Mouse (Mus musculus): ENCODE measurements at regions not wholly inside any gene's neighbourhood (a gene's known extent, or its start where the extent isn't known, plus 50 kb on each side); places are given as distances from the start of the nearest gene placed in this dataset.

DNA sequence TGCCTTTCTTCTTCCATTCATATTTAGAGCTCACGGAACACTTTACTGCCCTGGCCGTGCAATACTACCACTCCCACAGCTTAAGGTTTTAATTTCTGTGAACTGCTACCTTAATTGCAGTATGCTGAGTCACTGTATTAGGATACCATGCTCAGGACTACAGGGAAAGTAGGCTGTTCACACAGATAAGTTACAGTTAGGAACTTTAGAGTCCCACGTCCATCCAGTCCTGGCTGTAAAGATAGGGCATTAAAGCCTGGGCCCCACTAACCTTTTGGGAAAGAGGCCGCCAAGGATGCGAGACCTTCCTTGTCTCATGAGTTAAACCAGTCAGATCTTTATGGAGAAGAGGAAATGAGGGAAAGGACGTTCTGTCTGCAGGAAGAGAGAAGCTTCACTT is 574.6 kb downstream of the Stpg2 start:
- ATAC-seq (replicated peaks; ENCODE audit: poor library complexity), result no peak

DNA sequence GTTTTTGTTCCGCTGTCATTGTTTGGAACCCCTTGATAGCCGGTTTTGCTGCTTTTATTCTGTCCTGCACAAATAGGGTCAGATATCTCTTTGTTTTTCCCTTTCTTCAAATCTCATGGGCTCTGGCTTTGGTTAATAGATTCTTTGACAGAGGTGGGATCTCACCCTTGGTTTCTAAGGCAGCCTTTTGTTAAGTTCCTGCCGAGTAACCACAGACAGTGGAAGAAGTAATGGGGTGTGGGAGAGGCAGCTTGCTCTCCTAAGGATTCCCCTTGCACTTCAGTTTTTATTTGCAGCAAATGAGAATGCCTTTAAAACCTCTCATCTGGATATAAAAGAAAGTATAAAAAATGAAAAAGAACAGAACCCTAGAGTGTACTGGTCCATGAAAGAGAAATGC is 577.9 kb downstream of the Stpg2 start:
- no peak for ATAC-seq (replicated peaks; ENCODE audit: poor library complexity)

DNA sequence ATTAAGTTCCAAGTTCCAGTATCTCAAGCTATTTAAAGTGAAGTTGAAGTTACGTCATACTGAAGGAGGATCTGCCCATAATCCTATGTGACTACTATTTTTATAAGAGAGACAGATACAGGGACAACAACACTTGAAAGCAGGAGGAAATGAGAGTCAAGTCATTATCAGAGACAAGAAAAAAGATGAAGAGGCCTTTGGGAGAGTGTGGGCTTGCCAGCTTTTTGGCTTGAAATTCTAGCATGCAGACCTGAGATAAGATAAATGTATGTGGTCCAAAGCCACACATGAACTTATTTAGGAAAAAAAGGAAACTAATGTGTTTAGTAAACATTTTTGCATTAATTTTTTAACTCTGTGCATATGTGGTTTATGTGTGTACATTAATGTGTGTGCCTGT is 581.0 kb downstream of the Stpg2 start:
- ATAC-seq (replicated peaks; ENCODE audit: poor library complexity), result peak; percentile 76

DNA sequence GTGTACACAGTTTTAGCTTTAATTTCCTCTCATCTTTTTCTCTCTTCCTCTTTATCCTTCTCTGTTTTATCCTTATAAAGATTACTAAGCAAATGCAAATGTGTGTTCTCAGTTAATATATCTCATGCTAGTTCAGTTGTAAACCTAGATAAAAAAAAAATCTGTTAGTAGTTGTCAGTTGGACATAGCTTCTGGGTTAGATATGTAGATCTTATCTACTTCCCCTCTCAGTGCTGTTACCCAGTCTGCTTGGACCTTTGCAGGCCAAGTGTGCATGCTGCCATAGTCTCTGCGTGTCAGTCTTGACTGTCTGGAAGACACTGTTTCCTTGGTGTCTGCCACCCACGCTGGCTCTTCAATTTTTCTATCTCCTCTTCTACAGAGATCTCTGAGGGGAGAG is 583.4 kb downstream of the Stpg2 start:
- peak; percentile 59 for ATAC-seq (replicated peaks; ENCODE audit: poor library complexity)

DNA sequence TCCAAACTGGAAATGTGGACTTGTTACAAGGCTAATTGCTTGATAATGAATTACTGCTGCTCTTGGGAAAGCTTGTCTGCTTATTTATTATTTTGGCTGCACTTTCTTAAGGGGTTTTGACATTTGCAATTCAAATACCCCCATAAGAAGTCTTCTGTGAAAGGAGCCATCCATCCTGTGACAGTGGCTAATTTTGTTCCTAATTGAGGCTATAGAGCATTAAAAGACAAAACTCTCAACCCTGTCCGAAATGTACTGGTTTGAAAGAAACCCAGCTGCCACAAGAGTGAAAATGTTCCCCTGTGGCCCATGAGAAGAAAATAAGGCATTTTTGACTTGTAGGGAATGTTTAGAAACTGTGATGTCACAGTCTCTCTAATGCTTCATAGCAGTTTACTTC is 591.2 kb downstream of the Stpg2 start:
- no peak for ATAC-seq (replicated peaks; ENCODE audit: poor library complexity)

- ATAC-seq (replicated peaks; ENCODE audit: poor library complexity), result no peak
These were observed 593.6 kb downstream of the Stpg2 start for GRCm38 (mm10) chr3:139799059-139799458.

DNA sequence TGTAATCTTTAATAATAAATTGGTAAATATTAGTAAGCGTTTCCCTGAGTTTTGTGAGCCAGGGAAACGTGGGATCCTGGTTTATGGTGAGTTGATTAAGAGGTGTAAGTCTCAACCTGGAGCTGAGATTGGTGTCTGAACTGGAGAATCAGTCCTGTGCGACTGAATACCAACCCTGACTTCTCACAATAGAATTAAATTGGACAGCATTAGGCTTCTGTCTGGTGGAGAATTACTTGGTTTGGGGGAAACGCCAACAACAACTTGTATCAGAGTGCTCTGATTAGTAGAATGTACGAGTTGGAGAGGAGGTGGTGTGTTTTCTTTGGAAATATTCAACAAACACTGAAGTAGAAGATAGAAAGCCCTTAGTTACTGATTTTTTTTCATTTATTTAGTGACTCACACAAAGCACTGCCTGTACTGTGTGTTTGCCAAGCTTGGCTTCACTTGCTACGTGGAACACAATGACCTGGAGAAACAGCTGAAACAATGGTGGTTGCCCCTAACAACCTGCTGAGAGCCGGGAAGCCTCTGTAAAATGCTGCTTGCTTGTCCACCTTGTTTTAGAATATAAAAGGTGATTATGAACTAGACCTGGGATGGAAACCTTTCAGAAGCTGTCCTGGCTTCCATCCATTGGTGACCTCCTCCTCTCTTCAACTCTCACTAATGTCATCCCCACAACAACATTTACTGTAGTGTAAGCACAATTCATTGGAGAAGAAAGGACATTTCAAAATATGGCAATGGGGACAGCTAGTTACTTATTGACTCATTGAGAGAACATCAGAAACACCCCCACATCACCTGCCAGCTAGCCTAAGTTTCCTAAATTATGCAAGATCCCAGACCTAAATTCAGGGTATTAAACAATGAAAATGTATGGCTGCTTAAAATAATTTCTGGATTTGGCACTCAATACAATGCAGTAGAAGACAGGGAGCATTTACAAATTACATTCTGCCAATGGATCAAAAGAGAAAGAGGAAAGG is 597.5 kb downstream of the Stpg2 start:
- no peak for ATAC-seq (replicated peaks; ENCODE audit: poor library complexity)

DNA sequence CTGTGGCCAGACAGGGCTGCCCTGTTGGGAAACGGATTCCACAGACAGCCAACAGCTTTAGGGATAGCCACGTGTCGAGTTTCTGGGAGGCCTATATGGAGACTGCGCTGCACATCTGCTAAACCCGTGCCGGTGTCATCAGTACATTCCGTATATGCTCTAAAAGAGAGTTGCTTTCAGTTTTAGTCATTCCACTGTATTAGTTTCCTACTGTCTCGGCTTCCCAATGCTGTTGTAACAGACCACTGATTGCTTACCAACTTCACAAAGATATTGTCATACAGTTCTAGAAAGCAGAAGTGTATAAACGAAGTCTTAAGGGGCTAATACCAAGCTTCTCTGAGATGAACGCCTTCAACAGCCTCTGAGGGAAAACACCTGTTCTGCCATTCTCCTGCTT is 622.5 kb downstream of the Stpg2 start:
- peak; percentile 46 for ATAC-seq (replicated peaks; ENCODE audit: poor library complexity)

DNA sequence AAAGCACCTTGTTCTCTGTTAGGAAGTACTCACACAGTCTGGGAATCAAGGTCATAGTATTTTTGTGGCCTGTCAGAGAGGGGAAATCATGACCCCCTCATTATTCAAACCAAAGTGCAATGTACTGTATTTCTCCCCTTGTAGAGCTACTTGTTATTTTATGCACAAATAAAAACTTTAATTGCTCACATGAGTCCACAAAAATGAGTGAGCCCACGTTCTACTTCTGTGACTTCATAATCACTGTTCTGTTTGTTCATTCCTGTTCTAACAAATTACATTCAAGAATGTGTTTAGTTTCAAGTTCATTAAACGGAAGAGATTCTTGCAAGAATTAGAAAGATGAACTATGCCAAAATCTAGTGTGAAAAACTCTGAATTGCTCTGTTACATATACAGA is 623.1 kb downstream of the Stpg2 start:
- ATAC-seq (replicated peaks; ENCODE audit: poor library complexity), result no peak

DNA sequence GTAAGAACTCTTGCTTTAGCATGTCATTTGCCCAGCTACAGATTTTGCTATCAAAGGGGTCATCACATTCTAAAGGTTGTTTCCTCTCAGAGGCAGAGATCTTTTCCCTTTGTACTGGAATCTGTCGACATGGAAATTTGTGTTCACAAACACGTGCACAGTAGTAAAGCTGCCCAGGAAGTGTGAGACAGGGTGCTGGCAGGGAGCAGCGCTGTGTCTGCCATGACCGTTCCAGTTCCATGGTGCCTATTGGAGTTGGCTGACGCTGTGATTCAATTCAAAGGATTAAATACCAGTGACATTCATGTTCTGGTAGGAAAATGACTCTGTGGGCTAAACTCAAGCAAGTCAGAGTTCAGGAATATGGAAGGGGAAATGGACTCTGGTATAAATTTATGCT is 627.1 kb downstream of the Stpg2 start:
- ATAC-seq (replicated peaks; ENCODE audit: poor library complexity), result no peak

GRCm38 (mm10) chr3:139842015-139842414 is 636.5 kb downstream of the Stpg2 start:
- ATAC-seq (replicated peaks; ENCODE audit: poor library complexity), result peak; percentile 80

- no peak for ATAC-seq (replicated peaks; ENCODE audit: poor library complexity)
These were observed 637.6 kb downstream of the Stpg2 start for GRCm38 (mm10) chr3:139842988-139843605.

GRCm38 (mm10) chr3:139844443-139844842 is 638.9 kb downstream of the Stpg2 start:
- ATAC-seq (replicated peaks; ENCODE audit: poor library complexity), result peak; percentile 87

GRCm38 (mm10) chr3:139847826-139848225 is 642.3 kb downstream of the Stpg2 start:
- no peak for ATAC-seq (replicated peaks; ENCODE audit: poor library complexity)

DNA sequence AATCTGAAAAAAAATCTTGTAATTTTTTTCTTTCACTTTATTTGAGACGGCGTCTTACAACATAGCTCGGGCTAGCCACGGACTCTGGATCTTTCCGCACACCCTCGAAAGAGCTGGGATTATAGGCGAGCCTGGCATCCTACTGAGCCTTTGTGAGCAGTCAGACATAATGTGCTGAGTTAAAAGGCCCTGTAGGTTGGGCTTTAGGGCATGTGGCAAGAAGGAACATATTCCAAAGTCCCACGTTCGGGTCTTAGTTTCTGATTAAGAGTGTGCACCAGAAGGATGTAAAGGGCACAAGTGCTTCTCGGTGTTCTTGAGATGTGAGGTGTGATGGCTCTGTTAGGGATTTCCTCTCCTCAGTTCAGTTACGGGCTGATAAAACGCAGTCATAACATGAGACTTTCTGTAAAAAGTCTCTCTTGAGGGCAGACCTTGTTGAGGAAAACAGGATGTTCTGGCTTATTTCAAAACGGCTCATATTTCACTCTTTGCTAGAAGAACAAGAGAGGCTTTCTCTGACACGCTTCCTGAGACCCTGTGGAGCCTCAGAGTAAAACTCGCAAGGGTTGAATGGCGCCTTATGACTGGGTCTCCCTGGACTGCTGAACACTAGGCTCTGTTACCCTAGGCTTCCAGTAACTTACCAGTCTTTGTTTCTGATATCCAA is 654.6 kb downstream of the Stpg2 start:
- ATAC-seq (replicated peaks; ENCODE audit: poor library complexity), result peak; percentile 71

DNA sequence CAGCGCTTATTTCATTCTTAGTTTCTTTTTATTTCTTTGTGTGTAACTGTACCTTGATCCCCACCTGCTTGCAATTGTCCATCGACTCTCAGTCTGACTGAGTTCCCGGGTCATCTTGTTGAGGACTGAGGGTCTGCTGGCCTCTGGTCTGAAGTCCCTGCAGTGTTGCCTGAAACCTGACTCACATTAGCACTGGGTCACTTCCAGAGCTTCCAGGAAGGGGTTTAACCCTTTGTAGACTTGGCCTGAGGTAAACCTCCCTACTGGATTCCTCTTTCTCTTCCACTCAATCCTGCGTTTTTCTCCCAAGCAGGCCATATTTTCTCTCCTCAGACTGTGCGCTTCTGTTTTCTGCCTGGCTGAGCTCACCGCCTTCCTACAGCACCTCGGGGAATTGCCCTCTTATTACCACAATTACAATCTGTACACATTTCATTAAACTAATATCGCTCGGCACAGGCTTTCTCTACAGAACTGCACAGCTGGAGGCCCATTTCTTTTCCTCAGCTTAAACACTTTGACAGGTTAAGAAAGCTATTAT is 655.4 kb downstream of the Stpg2 start:
- ATAC-seq (replicated peaks; ENCODE audit: poor library complexity), result no peak

DNA sequence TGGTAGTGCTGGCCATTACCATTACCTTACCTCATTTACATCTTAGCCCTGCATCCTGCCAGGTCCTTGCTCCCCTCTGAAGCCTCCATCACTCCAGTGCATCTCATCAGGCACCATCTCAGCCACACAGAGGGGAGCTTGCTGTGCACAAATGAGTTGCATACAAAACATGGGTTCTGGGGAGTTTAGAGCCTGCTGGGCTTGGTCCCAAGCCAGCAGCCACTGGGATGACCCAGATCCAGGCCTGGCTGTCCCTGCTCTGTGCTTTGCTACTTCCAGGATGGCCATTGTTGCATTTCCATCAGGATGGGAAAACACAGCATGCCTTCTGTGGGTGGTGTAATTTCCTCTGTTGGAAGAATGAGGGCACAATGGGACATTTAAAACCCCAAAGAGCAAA is 660.8 kb downstream of the Stpg2 start:
- no peak for ATAC-seq (replicated peaks; ENCODE audit: poor library complexity)

DNA sequence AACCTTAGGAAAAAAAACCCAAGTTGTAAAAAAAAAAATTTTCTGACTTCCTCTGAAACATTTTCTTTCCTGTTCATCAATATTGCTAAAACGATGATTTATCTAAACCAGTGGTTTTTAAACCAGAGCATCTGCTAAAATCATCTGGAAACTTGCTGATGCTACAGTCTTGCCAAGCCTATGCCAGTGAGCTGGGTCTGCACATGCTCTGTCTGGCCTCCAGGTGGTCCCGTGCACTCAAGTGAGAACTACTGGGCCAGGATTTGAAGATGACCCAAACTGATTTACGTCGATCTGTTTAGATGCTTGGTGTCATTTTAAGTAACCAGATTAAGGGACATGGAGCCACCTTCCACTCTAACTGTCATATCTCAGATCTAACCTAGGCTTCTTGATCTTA is 661.5 kb downstream of the Stpg2 start:
- peak; percentile 82 for ATAC-seq (replicated peaks; ENCODE audit: poor library complexity)

DNA sequence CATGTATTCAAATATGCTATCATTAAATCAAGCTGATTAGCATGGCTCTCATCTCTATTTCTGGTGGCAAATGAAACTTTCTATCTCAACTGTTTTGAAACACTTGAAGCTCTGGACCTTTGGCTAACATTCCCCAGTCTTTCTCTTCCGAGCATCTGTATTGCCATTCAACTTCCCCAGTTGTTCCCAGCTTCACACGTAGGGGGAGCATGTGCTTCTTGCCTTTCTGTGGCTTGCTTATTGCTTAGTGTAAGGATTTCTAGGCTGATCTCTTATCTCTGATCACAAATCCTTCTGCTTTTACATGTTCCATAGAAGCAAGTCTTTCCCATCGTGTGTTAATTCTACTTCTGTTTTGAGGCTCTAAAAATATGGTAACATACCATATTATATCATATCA is 662.0 kb downstream of the Stpg2 start:
- ATAC-seq (replicated peaks; ENCODE audit: poor library complexity), result peak; percentile 77

DNA sequence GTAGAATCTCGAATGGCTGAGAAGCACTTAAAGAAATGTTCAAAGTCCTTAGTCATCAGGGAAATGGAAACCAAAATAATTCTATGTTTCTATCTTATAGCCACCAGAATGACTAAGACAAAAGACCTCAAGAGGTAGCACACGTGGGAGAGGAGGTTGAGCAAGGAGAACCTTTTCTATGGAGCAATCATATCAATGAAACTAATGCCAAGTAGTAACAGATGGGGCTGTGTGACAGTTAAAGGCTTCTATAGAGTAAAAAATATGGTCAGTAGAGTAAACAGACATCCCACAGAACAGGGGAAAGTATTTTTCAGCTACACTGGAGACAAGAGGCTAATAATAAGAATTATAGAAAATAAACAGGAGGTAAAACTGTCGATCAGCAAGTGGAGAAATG is 664.3 kb downstream of the Stpg2 start:
- ATAC-seq (replicated peaks; ENCODE audit: poor library complexity), result peak; percentile 89
